Mouse (Mus musculus): ENCODE data around the gene Lrba. TPM values are rescaled to one million over a fixed set of nuclear protein-coding genes. Genes with fewer than 3 reads are reported as not detected.
A peak's percentile ranks its signal among the peaks of the same experiment; 100 is the strongest.

The Lrba gene
- polyA plus RNA-seq, 1 experiment from 2014 or later, result 5.7 TPM

DNA sequence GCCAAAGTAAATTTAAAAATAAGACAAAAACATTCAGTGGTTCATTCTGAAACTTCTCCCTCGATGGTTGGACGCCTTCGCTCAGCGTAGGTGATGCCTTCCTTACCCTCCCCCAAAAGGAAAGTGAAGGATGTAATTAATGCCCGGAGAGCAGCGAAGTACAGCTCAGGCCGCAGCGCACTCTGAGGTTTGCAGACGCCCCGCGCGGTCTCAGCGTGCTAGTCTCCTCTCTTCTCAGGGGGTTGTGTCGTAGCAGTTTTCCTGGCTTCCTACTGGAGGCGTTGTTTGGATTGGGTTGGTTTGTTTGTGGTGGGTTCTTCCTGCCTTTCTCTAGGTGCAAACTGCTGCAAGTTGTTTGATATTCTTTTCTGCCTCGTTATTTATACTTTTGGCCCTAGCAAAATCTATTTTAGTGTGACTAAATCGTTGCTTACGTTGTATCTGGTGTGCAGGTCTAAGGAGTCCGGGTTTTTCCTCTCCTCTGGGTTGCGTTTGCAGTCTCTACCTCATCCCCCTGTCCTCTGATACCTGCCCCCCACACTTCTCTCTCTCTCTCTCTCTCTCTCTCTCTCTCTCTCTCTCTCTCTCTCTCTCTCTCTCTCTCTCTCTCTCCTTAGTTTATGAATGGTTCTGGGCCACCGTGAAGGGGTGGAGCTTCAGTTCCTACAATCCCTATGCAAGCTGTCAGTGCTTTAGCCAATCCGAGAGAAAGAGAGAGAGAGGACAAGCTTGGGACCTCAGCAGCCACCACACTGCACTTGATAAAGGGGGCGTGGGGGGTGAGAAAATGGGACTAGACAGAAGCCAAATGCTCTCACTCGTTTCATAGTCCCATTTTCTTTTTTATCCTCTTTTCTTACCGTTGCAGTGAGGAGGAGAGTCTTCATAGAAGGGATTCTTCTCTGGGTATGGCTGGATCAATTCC, 323.9 kb downstream of the Lrba start, which contains the start of gene Mab21l2:
Gene Mab21l2 (minus strand): TSS at position 539 of the 925 bp plus-strand sequence.
- peak; percentile 95 for ATAC-seq (ENCODE audit: low FRiP score, low read depth)
- WGBS, result 3% methylated on average over 25 of the region's 25 CpGs
- Histone ChIP-seq H3K27me3 (0 out of 2 replicates have a peak, but pooled peaks cover 4% of the 10 kb centered on the region), H3K27ac (replicated peaks) (peak within 1 kb of the TSS; percentile 94), H3K4me2 (peak within 1 kb of the TSS; percentile 60), H3K9me3 (no peaks in the 10 kb centered on the region), H3K4me3 (peak within 1 kb of the TSS; percentile 49), H3K9ac (peak within 1 kb of the TSS; percentile 68), H3K4me1 (replicated peaks) (peaks cover 23% of the 10 kb centered on the region), H3K36me3 (no peaks in the 10 kb centered on the region)

DNA sequence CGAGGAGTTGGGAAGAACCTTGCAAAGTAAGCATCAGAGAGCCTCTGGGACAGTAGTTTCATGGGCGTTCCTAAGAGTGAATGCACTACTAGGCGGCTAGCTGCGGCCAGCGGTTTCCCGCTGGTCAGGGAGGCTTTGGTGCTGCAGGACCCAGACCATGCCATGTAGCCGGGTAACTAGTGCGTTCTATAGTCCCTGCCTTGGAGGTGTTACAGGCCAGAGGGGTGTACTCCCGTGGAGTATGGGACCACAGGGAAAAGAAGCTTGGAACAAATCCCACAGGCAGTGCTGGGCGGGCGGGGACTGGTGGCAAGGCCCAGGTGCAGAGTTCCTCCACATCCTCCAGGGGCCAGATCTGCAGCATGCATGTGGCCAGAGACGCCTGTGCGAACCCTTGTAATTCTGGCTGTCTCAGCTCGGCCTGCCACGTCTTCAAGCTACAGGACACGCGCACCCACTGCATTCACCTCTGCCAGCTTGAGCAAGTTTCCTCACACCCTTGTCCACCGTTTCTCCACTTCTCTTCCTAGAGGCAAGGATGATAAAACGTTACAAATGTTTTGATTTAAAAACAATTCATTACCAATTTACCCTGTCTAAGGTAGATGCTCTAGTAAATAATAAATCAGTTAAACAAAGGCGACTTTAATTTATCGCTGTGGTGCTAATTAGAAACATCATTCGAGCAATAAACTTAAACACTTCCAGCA, 326.0 kb downstream of the Lrba start:
- Histone ChIP-seq H3K27ac (replicated peaks) (peak overlapping the region; percentile 88), H3K27me3 (0 out of 2 replicates have a peak, but pooled peaks cover 4% of the 10 kb centered on the region), H3K36me3 (no peaks in the 10 kb centered on the region), H3K4me2 (peak overlapping the region; percentile 58), H3K4me1 (replicated peaks) (peaks cover 23% of the 10 kb centered on the region), H3K9me3 (no peaks in the 10 kb centered on the region), H3K4me3 (peak overlapping the region; percentile 29), H3K9ac (peak overlapping the region; percentile 47)
- WGBS, result 8% methylated on average over 22 of the region's 22 CpGs
- ATAC-seq (ENCODE audit: low FRiP score, low read depth), result no peak

DNA sequence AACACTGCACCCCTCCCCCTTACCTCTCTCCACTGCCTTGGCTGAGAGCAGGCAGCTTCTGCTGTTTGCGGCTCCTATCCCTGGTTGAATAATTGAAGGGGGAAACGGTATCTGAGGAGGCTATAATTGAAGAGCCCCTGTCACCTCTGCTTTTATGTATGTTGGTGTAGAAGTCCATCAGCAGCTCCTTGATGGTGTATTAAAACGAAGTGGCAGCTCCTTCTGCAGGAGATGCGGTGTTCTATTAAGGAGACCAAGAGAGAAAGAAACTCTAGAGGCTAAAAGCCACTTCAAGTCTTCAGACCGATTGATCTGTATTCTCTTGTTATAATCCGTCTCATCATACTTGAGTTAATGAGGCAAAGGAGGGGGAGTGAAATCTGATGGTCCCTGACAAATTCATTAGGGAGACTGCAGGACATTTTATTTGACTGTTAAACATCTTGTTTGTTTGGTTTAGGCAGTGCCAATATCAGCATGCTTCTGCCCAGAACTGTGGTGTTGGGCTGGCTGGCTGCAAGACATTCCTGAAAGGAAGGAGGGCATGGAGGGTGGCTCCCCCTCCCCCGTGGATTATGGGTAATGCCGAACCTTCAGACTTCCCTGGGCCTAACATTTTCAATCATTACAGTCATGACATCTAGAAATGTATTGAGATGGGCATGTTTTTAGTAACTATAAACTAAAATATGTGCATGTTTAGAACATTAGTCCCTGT, 326.7 kb downstream of the Lrba start:
- ATAC-seq (ENCODE audit: low FRiP score, low read depth), result no peak
- WGBS, result 19% methylated on average over 8 of the region's 8 CpGs
- peak overlapping the region; percentile 47; the same call in 1 of the 2 replicates for H3K9ac ChIP-seq

GRCm38 (mm10) chr3:86552170-86552569, 327.7 kb downstream of the Lrba start:
- Histone ChIP-seq H3K4me2 (peak overlapping the region; percentile 36), H3K27me3 (0 out of 2 replicates have a peak, but pooled peaks cover 4% of the 10 kb centered on the region), H3K4me1 (replicated peaks) (peaks cover 13% of the 10 kb centered on the region), H3K9me3 (no peaks in the 10 kb centered on the region), H3K36me3 (no peaks in the 10 kb centered on the region), H3K9ac (0 out of 2 replicates have a peak overlapping the region, but pooled peaks have one; percentile 10), H3K27ac (replicated peaks) (peak overlapping the region; percentile 88), H3K4me3 (no peak overlapping the region)
- 55% methylated on average over 5 of the region's 5 CpGs for WGBS
- ATAC-seq (ENCODE audit: low FRiP score, low read depth), result no peak

More for the DNA sequence above, 326.7 kb downstream of the Lrba start:
- peak overlapping the region; percentile 29 for H3K4me3 ChIP-seq
- no peaks in the 10 kb centered on the region for H3K9me3 ChIP-seq
- H3K27me3 ChIP-seq, result 0 out of 2 replicates have a peak, but pooled peaks cover 4% of the 10 kb centered on the region
- H3K4me2 ChIP-seq, result peak overlapping the region; percentile 58
- peaks cover 20% of the 10 kb centered on the region for H3K4me1 ChIP-seq (replicated peaks)
- H3K36me3 ChIP-seq, result no peaks in the 10 kb centered on the region
- peak overlapping the region; percentile 88 for H3K27ac ChIP-seq (replicated peaks)

DNA sequence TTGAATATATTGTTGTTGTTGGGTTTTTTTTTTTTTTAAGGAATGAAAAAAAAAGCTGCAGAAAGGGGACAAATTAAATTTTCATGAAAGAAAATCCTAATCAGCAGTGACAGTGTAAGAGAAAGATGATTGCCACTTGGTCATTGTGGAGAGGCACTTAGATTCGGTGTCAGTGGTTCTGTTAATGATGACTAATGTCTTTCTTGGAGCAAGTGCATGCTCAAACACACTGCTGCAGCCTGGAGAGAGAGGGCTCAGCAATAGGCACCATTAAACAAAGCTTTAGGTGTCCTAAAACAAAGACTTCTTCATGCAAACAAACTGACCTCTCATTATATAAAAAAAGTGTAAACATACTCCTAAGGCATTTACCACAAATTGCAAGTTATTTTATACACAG, 334.5 kb downstream of the Lrba start:
- H3K36me3 ChIP-seq, result no peaks in the 10 kb centered on the region
- no peak overlapping the region; the same call in 1 of the 2 replicates for H3K27ac ChIP-seq (replicated peaks)
- no peaks in the 10 kb centered on the region for H3K9me3 ChIP-seq
- no peak for ATAC-seq (ENCODE audit: low FRiP score, low read depth)
- H3K4me3 ChIP-seq, result no peak overlapping the region
- H3K27me3 ChIP-seq, result no peaks in the 10 kb centered on the region
- H3K9ac ChIP-seq, result no peak overlapping the region
- no peak overlapping the region for H3K4me2 ChIP-seq
- 30% methylated on average over 1 of the region's 1 CpGs for WGBS
- H3K4me1 ChIP-seq (replicated peaks), result peaks cover 14% of the 10 kb centered on the region; the same call in 1 of the 2 replicates

DNA sequence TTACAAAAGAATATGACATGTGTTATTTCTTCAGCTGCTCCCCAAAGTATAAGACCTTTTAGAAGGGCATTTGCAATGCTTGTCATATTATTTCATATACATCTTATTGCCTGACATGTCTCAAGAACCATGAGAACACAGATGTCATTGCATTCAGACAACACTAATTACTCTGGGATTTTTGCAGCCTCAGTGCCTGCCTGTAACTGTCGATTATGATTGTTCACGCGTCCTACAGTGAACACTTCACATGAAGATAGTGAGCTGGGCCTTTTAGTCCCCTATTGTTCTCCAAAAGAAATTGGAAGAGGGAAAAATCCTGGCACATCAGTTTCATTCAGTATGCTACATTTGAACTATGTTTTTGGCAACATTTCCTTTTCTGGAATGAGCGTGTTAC, 335.2 kb downstream of the Lrba start:
- Histone ChIP-seq H3K4me2 (no peak overlapping the region), H3K9me3 (no peaks in the 10 kb centered on the region), H3K9ac (no peak overlapping the region), H3K27me3 (no peaks in the 10 kb centered on the region), H3K4me3 (no peak overlapping the region), H3K27ac (replicated peaks) (peak overlapping the region; percentile 67), H3K36me3 (no peaks in the 10 kb centered on the region), H3K4me1 (replicated peaks) (peaks cover 14% of the 10 kb centered on the region; the same call in 1 of the 2 replicates)
- WGBS, result 32% methylated on average over 4 of the region's 4 CpGs
- no peak for ATAC-seq (ENCODE audit: low FRiP score, low read depth)

DNA sequence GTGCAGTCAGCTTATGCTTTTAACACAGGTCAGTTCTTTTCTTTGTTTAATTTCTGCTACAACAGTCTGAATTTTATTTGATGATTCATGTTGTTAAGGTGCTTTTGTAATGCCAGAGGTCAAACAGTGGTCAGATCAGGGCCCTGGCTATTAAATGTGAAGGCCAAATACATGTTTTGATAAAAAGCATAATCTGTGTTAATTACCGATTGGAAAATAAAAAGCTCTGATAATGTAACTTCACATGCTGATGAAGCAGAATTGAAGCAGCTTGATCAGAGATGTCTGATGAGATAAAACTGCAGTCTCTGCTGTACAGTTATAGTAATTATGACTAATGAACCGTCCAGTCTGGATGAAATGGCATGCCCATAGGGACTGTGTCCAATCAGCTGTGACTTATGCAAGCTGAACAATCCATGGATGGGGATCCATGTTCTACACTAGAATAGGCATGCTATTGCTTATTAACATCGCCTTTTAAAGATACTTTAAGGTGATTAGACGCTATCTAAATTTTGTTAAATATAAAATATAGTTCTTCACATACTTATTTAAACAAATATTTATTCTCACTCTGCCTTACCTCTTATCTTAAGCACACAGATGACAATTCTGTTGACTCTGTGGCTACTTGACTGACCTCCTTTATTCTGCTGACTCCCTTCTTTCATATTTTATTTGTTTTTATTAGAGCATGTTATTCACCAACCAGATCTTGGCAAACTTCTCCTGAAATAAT, 336.0 kb downstream of the Lrba start:
- H3K4me2 ChIP-seq, result no peak overlapping the region
- H3K9me3 ChIP-seq, result no peaks in the 10 kb centered on the region
- peak; percentile 81; the same call in 1 of the 2 replicates for ATAC-seq (ENCODE audit: low FRiP score, low read depth)
- WGBS, result 48% methylated on average over 4 of the region's 4 CpGs
- no peak overlapping the region for H3K9ac ChIP-seq
- no peak overlapping the region for H3K4me3 ChIP-seq
- H3K27me3 ChIP-seq, result no peaks in the 10 kb centered on the region
- H3K27ac ChIP-seq (replicated peaks), result peak overlapping the region; percentile 67
- no peaks in the 10 kb centered on the region for H3K36me3 ChIP-seq
- peaks cover 14% of the 10 kb centered on the region; the same call in 1 of the 2 replicates for H3K4me1 ChIP-seq (replicated peaks)

DNA sequence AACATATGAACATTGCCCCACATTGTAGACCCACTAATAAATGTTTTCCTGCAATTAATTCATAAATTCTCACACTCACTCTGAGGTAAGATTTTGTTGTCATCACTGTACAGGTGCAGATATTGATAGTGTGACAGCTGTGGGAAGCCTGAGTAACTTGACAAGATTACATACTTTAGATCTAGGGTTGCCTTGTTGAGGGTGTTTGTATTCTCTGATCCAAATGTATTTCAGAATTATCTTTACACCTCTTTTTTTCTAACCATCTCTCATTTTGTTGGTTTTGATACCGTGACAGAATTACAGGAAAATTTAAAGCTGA, 336.5 kb downstream of the Lrba start:
- Histone ChIP-seq H3K36me3 (no peaks in the 10 kb centered on the region), H3K27ac (replicated peaks) (no peak overlapping the region)

DNA sequence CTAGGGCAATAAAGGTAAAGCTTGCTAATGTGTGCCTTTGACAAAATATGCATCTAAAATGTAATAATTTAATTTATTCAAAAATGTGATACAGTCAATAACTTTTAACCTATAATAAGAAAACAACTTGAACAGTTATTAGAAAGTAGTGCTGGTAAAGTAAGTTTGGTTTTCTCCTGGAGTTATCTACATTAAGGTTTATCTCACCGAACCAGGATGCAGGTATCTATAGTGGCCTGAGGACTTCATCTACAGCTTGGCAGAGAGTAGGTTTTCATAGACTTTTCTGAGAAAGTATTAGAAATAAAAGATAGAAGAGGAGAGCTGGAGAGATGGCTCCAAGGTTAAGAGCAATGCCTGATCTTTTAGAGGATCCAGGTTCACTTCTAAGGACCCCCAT, 336.9 kb downstream of the Lrba start:
- Histone ChIP-seq H3K4me2 (no peak overlapping the region), H3K9me3 (no peaks in the 10 kb centered on the region), H3K9ac (no peak overlapping the region), H3K27me3 (no peaks in the 10 kb centered on the region), H3K36me3 (no peaks in the 10 kb centered on the region), H3K27ac (replicated peaks) (no peak overlapping the region), H3K4me3 (no peak overlapping the region), H3K4me1 (replicated peaks) (peaks cover 12% of the 10 kb centered on the region; the same call in 1 of the 2 replicates)
- no peak for ATAC-seq (ENCODE audit: low FRiP score, low read depth)
- 100% methylated on average over 1 of the region's 1 CpGs for WGBS

More for the DNA sequence above, 336.5 kb downstream of the Lrba start:
- no peak overlapping the region for H3K4me3 ChIP-seq
- H3K27me3 ChIP-seq, result no peaks in the 10 kb centered on the region
- H3K4me2 ChIP-seq, result no peak overlapping the region
- no peak for ATAC-seq (ENCODE audit: low FRiP score, low read depth)
- no peak overlapping the region for H3K9ac ChIP-seq
- H3K9me3 ChIP-seq, result no peaks in the 10 kb centered on the region
- H3K4me1 ChIP-seq (replicated peaks), result peaks cover 14% of the 10 kb centered on the region; the same call in 1 of the 2 replicates
- 89% methylated on average over 1 of the region's 1 CpGs for WGBS

- Histone ChIP-seq H3K27ac (replicated peaks) (no peak overlapping the region), H3K4me2 (no peak overlapping the region), H3K9ac (no peak overlapping the region), H3K36me3 (no peaks in the 10 kb centered on the region), H3K4me3 (no peak overlapping the region), H3K27me3 (no peaks in the 10 kb centered on the region), H3K9me3 (no peaks in the 10 kb centered on the region), H3K4me1 (replicated peaks) (no peaks in the 10 kb centered on the region)
- 81% methylated on average over 4 of the region's 4 CpGs for WGBS
- no peak for ATAC-seq (ENCODE audit: low FRiP score, low read depth)
These were observed 342.8 kb downstream of the Lrba start for GRCm38 (mm10) chr3:86567312-86567711.

GRCm38 (mm10) chr3:86571518-86571917, 347.0 kb downstream of the Lrba start:
- Histone ChIP-seq H3K27ac (replicated peaks) (no peak overlapping the region), H3K36me3 (no peaks in the 10 kb centered on the region), H3K4me3 (no peak overlapping the region), H3K9ac (no peak overlapping the region), H3K27me3 (no peaks in the 10 kb centered on the region), H3K9me3 (no peaks in the 10 kb centered on the region), H3K4me2 (no peak overlapping the region), H3K4me1 (replicated peaks) (no peaks in the 10 kb centered on the region; the same call in 1 of the 2 replicates)
- whole genome bisulfite sequencing, result 44% methylated on average over 4 of the region's 4 CpGs
- no peak for ATAC-seq (ENCODE audit: low FRiP score, low read depth)
